8 mouse cellular contexts compared by ENCODE assay signal in the genomic region with DNA sequence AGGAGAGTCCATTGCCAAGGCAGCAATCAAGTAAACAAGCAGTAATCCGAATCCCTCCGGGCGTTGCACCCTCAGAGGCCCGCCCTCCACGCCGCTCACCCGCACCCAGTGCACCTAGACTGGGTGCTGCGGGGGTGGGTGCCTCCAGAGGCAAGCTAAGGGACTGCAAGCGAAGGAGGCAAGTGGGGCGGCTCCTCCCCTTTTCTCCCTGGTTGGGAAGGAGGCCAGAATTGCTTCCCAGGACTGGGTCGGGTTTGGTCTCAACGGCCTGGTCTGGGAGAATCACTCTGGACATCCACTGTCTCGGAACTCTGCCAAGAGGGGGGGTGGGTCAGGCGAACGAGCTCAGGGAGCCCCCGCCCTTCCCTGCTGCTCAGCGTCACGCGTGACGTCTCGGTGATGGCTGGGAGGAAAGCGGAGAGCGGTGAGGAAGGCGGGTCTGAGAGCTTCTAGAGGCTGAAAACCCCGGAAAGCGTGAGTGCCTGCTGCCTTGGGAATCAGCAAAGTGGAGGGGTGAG. TPM values are rescaled to one million over a fixed set of nuclear protein-coding genes. Genes with fewer than 3 reads are reported as not detected.
A peak's percentile ranks its signal among the peaks of the same experiment; 100 is the strongest.
DNase-seq lines count a peak whose midpoint lies in the region; ATAC-seq lines count a peak whose summit lies in the region.

A gene (plus strand): TSS at position 87 of the 518 bp plus-strand sequence.

- H3K27me3 ChIP-seq in forebrain, embryonic 11.5 days (ENCODE audit: control insufficient read depth, insufficient read depth, low read length): peaks cover 14% of the 10 kb centered on the region
- H3K27me3 ChIP-seq in heart, embryonic 15.5 days: peaks cover 36% of the 10 kb centered on the region
- peaks cover 53% of the 10 kb centered on the region for H3K27me3 ChIP-seq in liver, embryonic 13.5 days
- 0 out of 2 replicates have a peak, but pooled peaks cover 6% of the 10 kb centered on the region for H3K27me3 ChIP-seq in stomach, embryonic 14.5 days (ENCODE audit: control insufficient read depth, insufficient read depth, low read length)

- H3K9ac ChIP-seq in forebrain, embryonic 11.5 days (ENCODE audit: low read length): peak within 1 kb of the TSS; percentile 65
- peak within 1 kb of the TSS; percentile 69 for H3K9ac ChIP-seq in heart, embryonic 15.5 days
- peak within 1 kb of the TSS; percentile 68 for H3K9ac ChIP-seq in liver, embryonic 13.5 days
- H3K9ac ChIP-seq in stomach, embryonic 14.5 days (replicated peaks; ENCODE audit: low read depth, low read length): peak within 1 kb of the TSS; percentile 41

- peaks cover 8% of the 10 kb centered on the region; the same call in 1 of the 2 replicates for H3K4me1 ChIP-seq in forebrain, embryonic 11.5 days (replicated peaks; ENCODE audit: control insufficient read depth, insufficient read depth, low read length)
- H3K4me1 ChIP-seq in heart, embryonic 15.5 days (replicated peaks): peaks cover 26% of the 10 kb centered on the region
- H3K4me1 ChIP-seq in liver, embryonic 13.5 days (replicated peaks): peaks cover 30% of the 10 kb centered on the region
- peaks cover 13% of the 10 kb centered on the region for H3K4me1 ChIP-seq in stomach, embryonic 14.5 days (ENCODE audit: control insufficient read depth, insufficient read depth, low read length)

- no peaks in the 10 kb centered on the region for H3K9me3 ChIP-seq in forebrain, embryonic 11.5 days (ENCODE audit: control insufficient read depth, low read length)
- H3K9me3 ChIP-seq in heart, embryonic 15.5 days (replicated peaks): no peaks in the 10 kb centered on the region
- no peaks in the 10 kb centered on the region for H3K9me3 ChIP-seq in liver, embryonic 13.5 days (replicated peaks)
- H3K9me3 ChIP-seq in stomach, embryonic 14.5 days (ENCODE audit: control insufficient read depth, low read depth, low read length): no peaks in the 10 kb centered on the region

- peak within 1 kb of the TSS; percentile 42 for H3K4me3 ChIP-seq in forebrain, embryonic 11.5 days (ENCODE audit: low read depth, low read length)
- H3K4me3 ChIP-seq in heart, embryonic 15.5 days: peak within 1 kb of the TSS; percentile 63
- peak within 1 kb of the TSS; percentile 60 for H3K4me3 ChIP-seq in liver, embryonic 13.5 days (replicated peaks)
- H3K4me3 ChIP-seq in stomach, embryonic 14.5 days (ENCODE audit: low read depth, low read length): peak within 1 kb of the TSS; percentile 45

- H3K27ac ChIP-seq in forebrain, embryonic 11.5 days (ENCODE audit: low read depth, low read length): peak within 1 kb of the TSS; percentile 39
- H3K27ac ChIP-seq in heart, embryonic 15.5 days: peak within 1 kb of the TSS; percentile 93
- H3K27ac ChIP-seq in liver, embryonic 13.5 days: peak within 1 kb of the TSS; percentile 66
- peak within 1 kb of the TSS; percentile 88 for H3K27ac ChIP-seq in stomach, embryonic 14.5 days (ENCODE audit: low read length)

- H3K4me2 ChIP-seq in forebrain, embryonic 11.5 days (ENCODE audit: low read depth, low read length, severe bottlenecking): peak within 1 kb of the TSS; percentile 83
- H3K4me2 ChIP-seq in heart, embryonic 15.5 days: peak within 1 kb of the TSS; percentile 90
- H3K4me2 ChIP-seq in liver, embryonic 13.5 days: peak within 1 kb of the TSS; percentile 76
- peak within 1 kb of the TSS; percentile 81 for H3K4me2 ChIP-seq in stomach, embryonic 14.5 days (replicated peaks; ENCODE audit: low read depth, low read length)

- no peaks in the 10 kb centered on the region for H3K36me3 ChIP-seq in forebrain, embryonic 11.5 days (ENCODE audit: control insufficient read depth, insufficient read depth, low read length)
- peaks cover 1% of the 10 kb centered on the region; the same call in 1 of the 2 replicates for H3K36me3 ChIP-seq in heart, embryonic 15.5 days
- no peaks in the 10 kb centered on the region for H3K36me3 ChIP-seq in liver, embryonic 13.5 days
- no peaks in the 10 kb centered on the region; the same call in 1 of the 2 replicates for H3K36me3 ChIP-seq in stomach, embryonic 14.5 days (ENCODE audit: control insufficient read depth, insufficient read depth, low read length)

- DNase-seq in CD8-positive naive resting alpha-beta T cell, adult 2 months (ENCODE audit: low read depth in 2 of 2, low spot score in 2 of 2): peak; percentile 81 to 90
- peak; percentile 69 for DNase-seq in c-Kit-positive CD71-negative TER-119-negative erythroid progenitor cells, embryonic 14.5 days (ENCODE audit: low read depth)
- DNase-seq in forebrain, embryonic 11.5 days (ENCODE audit: low spot score): peak; percentile 85
- peak; percentile 95 to 96 for DNase-seq in kidney, postnatal 25 days
- peak; percentile 66 for DNase-seq in liver, embryonic 13.5 days
- DNase-seq in natural killer cell, adult 2 months (ENCODE audit: low spot score in 2 of 2): peak; percentile 87 to 88

- under 1% methylated on average over 26 of the region's 26 CpGs for WGBS in forebrain, embryonic 11.5 days
- WGBS in heart, embryonic 15.5 days: under 1% methylated on average over 26 of the region's 26 CpGs
- WGBS in liver, embryonic 13.5 days (ENCODE audit: insufficient replicate concordance): under 1% methylated on average over 26 of the region's 26 CpGs
- WGBS in stomach, embryonic 14.5 days: under 1% methylated on average over 26 of the region's 26 CpGs

- ATAC-seq in forebrain, embryonic 11.5 days (replicated peaks; ENCODE audit: low FRiP score): peak; percentile 73
- peak; percentile 75 for ATAC-seq in heart, embryonic 15.5 days (replicated peaks; ENCODE audit: insufficient number of reproducible peaks, insufficient read depth, low FRiP score, low read depth)
- ATAC-seq in liver, embryonic 13.5 days (ENCODE audit: low read depth): peak; percentile 87
- ATAC-seq in stomach, embryonic 14.5 days (ENCODE audit: insufficient number of reproducible peaks, insufficient read depth, low FRiP score, low read depth): peak; percentile 83

RNA-seq across cellular contexts. Expression of the gene that starts here (rescaled TPM):
- polyA plus RNA-seq in forebrain, embryonic 11.5 days (2014; fragmentation: Nextera tagmentation; extraction: Ambion mirVana): 15.4 and 18.7 TPM in 2 replicates
- polyA plus RNA-seq in heart, embryonic 15.5 days (2015; fragmentation: Nextera tagmentation; extraction: Ambion mirVana): 16.1 and 22.1 TPM in 2 replicates
- 2.4 and 2.9 TPM in 2 replicates for polyA plus RNA-seq in liver, embryonic 13.5 days (2015; fragmentation: Nextera tagmentation; extraction: Ambion mirVana)
- 28.8 and 34.5 TPM in 2 replicates for polyA plus RNA-seq in stomach, embryonic 14.5 days (2014; fragmentation: Nextera tagmentation; extraction: Ambion mirVana)

Comparison
In these comparisons a context has a peak if more than half of its experiments do, and no peak if none do; other contexts are left out.
1. Peak in every context shown above with its lines: DNase-seq, ATAC-seq, H3K4me3 ChIP-seq and H3K27ac ChIP-seq.
2. H3K27ac ChIP-seq: peak in every context shown above with its lines; median percentile 93 in heart, embryonic 15.5 days; 88 in stomach, embryonic 14.5 days; 66 in liver, embryonic 13.5 days; 39 in forebrain, embryonic 11.5 days.